Mouse (Mus musculus): ENCODE results near the gene Gm4881.

GRCm38 (mm10) chr7:24904070-24904483 lies 40.2 kb downstream of the Gm4881 start:
- TF ChIP-seq CTCF (IDR thresholded peaks at IDR 0.05; ENCODE audit: low read depth, low read length) (no peak), GATA1 (IDR thresholded peaks at IDR 0.05; ENCODE audit: borderline replicate concordance, low read length) (no peak), POLR2AphosphoS5 (IDR thresholded peaks at IDR 0.05; ENCODE audit: insufficient replicate concordance, low read depth, low read length) (no peak), GATA2 (IDR thresholded peaks at IDR 0.05; ENCODE audit: borderline replicate concordance, low read depth, low read length) (no peak), TAL1 (conservative IDR thresholded peaks at IDR 0.05; ENCODE audit: low read depth, low read length) (no peak)
